Mouse (Mus musculus): ENCODE measurements around the gene Pdlim1.

The Pdlim1 gene

DNA sequence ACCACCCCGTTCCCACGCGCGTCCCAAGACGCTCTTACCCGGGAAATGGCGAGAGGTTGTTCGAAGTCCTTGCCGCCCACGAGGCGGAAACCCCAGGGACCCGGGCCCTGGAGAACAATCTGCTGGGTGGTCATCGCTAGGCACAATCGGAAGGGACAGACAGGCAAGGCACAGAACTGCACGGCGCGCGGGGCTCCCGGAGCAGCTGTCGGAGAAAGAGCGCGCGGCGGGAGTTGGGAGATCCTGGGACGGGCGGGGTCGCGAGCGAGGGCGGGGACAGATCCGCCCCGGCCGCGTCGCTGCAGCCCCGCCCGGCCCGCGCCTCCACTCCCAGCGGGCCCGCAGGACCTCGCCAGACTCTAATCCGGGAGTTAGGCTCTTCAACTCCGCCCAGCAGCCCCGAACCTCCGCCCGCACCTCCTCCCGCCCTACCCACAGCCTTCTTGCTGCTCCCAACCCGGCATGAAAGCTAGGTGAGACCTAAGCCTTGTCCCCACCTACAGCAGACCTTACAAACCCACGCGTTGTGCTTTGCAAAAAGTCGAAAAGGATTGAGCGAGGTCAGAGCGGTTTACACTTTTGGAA, at the start of gene Pdlim1:
TSS of gene Pdlim1 (minus strand) at position 535 of the 585 bp plus-strand sequence.
- DNase-seq (ENCODE audit: low read depth, low spot score), result peak; percentile 71

DNA sequence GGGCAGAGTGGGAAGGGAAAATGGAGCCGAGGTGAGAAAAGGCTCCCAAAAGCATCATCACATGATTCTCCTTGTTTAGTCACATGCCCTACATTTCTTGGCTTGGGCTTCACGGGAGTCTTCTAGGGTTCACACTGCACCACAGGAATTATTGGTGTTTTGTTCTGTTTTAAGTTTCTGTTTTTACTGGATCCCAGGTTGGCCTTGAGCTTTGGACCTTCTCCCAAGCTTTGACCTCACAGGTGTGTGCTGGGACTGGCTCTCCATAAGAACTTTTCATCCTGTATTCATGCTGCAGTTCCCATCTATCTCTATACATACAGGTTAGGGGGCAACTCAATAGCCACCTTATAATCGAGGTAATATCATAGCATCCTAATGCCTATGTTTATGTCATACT, 47.6 kb upstream of the Pdlim1 start:
- DNase-seq (ENCODE audit: low read depth, low spot score), result no peak

DNA sequence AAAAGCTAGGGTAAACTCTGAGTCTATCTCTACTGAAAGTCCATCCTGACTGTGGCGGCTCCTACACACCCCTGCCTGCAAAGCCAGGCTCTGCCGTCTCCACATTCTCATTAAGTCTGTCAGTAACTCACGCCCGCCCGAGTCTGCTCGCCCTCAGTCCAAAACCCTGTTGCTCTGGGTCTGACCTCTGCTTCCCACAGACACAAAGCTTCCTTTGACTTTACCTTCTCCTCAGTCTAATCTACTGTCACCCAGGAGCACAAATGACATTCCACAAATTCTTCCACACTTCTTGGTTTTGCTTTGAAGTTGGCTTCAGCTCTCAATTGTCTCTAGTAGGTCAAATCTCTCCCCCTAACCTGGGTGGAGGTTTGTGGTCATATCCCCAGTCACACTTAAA, 46.9 kb upstream of the Pdlim1 start:
- DNase-seq (ENCODE audit: low read depth, low spot score), result no peak

DNA sequence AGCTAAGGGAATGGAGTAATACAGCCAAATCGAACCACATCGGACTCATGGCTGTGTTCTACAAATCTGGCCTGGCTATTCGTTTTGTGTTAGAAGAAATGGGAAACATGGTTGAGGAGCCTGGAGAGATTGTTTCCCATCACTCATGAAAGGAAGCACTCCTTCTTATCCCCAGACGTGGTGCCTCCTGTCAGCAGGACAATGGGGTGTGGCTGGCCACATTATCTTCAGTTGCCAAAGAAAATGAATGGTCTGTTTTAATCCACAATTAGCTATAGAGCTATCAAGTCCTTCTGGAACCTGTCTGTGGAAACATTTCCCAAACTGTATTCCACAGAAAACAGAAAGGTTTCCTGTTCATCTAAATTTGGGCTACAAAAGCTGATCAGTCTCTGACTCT, 45.4 kb upstream of the Pdlim1 start:
- DNase-seq (ENCODE audit: low read depth, low spot score), result no peak

DNA sequence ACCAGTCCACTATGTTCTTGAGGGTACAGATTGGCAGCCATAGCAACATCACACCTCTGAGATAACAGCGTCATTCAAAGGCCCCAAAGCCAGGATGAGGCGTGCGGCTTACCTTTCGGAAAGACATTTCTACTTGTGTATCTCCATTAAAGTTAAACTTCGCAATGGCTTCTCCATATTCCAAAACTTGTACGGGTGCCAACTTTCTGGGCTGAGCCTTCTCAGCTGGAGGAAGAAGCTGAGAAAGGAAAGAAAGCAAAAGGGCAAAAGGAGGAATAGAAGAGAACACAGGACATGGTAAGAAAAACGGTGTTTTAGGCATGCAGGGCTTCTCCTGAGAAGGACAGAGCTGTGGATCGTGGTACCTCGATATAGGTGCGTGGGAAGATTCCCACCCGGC, 42.6 kb upstream of the Pdlim1 start:
- DNase-seq (ENCODE audit: low read depth, low spot score), result no peak

DNA sequence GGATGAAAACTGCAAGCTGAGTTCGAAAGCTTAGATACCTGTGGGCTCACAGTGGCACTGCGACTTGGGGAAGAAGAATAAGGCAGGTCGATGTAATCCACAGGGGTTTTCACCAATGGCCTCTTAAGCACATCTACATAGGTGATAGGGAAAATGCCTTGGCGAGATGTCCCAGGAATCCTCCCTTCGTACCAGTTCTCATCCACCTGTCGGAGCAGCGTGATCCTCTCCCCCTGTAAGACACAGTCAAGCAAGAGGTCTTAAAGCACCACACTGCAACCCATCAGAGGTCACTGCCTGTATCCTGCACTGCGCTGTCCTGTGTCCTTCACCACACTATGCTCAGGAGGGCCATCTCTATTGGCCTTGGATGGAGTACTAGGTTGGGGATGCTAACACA, 40.0 kb upstream of the Pdlim1 start:
- no peak for DNase-seq (ENCODE audit: low read depth, low spot score)

DNA sequence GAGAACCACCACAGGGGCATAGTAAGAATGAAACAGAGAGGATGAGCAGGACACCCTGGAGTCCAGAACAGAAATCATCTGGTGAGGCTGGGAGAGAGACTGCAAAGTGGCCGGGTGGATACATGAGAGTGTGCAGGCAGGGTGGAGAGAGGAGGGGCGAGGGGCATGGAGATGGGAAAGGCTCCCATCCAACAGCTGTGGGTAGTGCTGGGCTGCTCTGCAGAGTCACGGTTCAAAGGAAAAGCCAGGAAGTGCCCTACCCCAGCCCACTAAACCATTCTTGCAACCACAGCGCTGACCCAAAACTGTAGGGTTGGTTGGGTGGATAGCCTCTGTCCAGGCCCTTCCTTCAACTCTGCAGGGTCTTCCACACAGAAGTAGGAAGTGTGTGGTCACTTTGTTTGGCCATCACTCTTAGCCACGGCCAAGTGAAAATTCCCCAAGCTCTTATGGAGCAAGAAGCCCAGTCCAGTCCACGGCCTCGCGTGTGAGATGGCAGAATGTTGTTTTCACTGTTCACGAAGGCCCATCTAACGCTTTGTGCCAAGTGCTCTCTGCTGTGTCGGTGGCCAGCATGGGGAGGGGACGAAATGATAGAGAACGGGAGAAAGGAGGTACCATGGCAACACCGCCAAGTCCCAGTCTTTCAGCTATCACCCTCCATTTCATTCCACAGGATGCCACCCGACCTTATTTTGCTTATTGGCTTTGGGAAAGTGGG, 38.9 kb upstream of the Pdlim1 start:
- no peak for DNase-seq (ENCODE audit: low read depth, low spot score)

DNA sequence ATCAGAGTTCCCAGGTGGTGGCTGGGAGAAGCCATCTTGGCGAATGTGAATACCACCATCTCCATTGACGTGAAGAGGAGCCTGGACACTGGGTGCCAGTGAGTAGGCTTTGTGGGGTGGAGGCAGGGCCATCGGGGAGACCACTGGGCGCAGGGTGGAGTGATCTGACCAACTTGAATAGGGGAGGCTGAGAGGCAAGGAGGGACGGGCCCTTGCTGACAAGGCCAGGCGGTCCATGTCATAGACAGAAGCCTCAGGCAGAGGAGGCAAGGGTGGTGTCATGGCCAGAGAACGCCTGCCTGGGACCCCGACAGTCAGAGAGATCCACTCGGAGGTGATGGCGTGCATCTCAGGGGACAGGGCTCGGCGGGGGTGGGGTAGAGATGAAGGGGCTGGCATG, 38.3 kb upstream of the Pdlim1 start:
- DNase-seq (ENCODE audit: low read depth, low spot score), result no peak

DNA sequence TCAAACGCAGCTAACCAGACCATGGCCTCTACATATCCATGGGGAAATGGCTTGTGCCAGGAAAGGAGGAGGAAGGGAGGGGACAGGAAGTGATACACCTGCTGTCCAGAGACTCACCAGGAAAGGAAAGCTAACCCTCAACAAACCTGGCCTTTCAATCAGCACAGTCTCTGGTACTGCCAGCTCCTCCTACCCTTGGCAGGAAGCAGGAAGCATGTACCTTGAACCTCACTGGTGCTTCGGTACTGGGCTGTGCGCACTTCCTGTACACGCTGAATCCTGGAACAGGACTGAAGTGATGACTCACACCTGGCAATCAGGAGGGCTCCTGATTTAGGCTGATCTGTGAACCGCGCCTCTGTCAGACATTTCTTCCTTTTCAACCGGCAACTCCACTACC, 35.9 kb upstream of the Pdlim1 start:
- DNase-seq (ENCODE audit: low read depth, low spot score), result peak; percentile 52

DNA sequence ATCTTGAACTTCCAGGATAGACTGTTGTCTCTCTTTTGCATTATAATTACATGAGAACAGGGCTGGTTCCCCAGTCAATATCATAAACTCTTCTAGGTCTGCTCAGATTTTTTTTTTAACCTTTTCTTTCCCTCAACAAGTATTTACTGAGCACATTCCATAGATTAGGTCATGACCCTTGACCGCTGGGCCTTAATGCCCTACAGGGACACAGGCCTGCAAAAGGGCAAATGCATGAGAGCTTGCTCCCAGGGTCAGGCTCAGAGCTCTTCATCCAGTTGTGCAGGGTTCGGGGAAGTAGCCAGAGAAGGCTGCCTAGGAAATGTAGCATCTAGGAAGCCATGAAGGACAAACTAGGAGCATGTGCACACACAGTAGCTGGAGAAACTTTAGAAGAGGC, 35.0 kb upstream of the Pdlim1 start:
- DNase-seq (ENCODE audit: low read depth, low spot score), result no peak

DNA sequence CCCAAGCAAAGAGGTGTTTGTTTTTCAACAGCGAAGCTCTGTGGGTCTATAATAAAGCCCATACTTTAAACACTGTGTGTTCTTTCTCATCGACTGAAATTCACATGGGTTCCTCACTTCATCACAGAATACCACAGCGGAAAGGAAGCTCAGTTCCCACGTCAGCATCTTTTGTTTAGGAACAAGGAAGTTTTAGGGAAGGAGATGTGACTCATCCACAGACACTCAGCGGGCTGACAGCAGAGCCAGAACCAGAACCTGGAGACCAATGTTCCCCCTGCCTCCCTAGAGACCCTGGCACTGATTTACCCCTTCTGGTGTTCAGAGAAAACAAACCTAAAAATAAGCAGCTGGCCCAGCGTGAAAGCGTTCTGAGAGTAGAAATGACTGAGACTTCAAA, 33.8 kb upstream of the Pdlim1 start:
- no peak for DNase-seq (ENCODE audit: low read depth, low spot score)

DNA sequence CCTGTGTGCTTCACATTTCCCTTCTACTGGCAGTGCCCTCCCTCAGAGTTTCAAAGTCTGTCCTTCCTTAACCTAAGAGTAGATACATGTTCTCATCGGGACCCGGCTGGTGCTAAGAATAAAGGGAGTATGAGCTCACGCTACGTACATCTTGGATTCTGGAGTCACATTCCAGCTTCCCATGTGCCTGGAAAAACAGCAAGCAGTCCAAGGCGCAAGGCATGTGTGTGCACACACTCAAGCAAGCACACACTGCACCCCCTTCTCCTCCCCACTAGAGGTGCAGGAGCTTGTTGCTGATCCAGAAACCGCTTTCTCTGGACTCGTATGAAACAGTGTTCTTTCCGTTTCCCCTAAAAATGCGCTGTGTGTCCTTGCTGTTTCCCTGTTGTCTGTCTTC, 31.3 kb upstream of the Pdlim1 start:
- DNase-seq (ENCODE audit: low read depth, low spot score), result no peak

DNA sequence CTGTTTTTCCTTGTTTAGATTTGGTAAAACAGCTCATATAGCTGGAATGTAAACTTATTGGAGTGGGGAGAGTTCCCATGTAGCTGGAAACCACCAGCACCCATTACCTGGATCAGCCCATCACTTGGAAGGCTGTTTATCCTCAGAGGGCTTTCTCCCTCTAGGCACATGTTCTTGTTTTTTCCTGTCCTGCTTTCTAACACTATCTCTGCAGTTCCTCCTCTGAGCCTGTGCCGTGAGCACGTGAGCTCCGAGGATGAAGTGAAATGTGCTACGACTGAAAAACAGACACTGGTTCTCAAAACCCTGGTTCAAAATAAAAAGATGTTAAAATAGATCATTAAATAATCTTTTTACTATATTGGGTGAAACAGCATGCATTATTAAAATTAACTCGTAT, 30.8 kb upstream of the Pdlim1 start:
- DNase-seq (ENCODE audit: low read depth, low spot score), result no peak

DNA sequence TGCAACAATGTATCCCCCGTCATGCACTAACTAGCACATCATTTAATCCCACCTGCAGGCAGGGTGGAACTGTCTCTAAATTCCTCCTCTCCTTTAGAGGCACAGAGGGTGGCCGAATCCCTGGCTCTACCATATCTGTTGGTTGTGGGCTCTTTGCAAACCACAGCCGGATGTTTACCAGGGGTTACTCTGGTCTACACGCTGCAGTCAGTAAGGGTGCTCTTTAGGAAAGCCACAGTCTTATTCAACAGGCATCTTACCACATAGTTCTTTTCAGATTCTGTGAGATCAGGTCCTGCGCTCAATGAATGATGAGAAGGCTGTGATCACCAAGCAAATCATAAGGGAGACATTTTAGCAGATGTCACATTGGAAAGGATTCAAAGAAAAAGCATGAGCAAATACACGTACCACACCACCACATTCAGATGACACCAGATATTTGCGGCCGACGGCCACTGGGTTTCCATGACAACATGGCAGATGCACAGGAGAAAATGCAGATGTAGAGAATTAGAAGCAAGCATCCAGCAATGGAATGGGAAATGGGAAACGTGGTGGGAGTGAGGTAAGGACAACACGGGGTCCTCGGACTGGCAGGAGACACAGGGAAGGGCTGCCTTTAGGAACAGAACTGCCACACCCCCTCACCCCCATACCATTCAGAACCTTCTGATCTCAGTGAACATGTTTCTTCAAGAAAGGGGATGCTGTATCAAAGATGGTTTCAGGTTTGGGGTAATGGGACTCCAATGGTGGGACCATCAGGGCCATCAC, 28.5 kb upstream of the Pdlim1 start:
- DNase-seq (ENCODE audit: low read depth, low spot score), result no peak

DNA sequence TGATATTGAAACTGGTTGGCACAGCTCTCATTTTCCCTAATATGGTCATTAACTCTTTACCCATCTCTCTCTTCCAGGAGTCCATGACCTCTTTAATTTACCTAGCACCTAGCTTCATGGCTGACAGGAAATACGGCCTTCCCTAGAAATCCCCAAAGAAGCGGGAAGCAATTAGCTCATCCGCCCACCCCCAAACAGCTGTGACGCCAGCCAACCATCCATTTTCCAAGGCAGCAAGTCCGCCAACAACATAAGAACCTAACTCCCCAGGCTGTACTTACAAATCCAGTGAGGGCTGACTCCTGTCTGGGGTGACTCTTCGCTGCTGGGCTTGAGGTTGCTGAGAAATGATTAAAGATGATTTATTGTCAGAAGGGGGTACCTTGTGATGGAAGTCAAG, 27.5 kb upstream of the Pdlim1 start:
- DNase-seq (ENCODE audit: low read depth, low spot score), result no peak

DNA sequence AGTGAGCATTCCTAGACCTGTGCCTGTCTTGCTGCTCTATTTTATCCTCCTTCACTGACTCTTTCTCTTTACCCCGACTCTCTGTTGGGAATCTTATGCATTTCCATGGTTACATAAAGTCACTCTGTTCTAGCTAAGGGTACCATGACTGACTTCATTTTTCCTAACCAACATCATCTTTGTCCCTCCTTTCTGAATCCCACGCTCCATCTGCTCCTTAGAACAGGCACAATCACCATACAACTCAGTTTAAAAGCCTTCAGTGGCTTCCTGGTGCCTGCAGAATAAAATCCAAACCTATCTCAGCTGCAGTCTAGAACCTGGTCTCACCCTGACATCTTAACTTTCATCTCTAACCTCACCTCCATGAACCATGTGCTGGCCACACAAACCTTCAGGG, 26.9 kb upstream of the Pdlim1 start:
- DNase-seq (ENCODE audit: low read depth, low spot score), result no peak

DNA sequence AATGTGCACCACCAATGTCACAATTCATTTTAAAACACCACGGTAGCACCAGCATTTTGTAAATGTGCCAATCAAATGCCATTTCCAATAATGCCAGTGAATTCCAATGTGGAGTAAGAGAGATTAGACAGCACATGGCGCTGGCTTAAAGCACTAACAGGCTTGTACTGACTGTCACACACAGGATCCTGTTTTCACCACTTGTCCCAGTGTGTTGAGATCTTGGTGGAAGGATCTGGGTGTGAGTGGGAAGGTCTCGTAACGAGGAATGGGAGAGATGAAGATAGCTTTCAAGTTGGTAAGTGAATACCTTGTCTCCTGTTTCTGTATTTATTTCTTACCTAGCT, 26.1 kb upstream of the Pdlim1 start:
- no peak for DNase-seq (ENCODE audit: low read depth, low spot score)

DNA sequence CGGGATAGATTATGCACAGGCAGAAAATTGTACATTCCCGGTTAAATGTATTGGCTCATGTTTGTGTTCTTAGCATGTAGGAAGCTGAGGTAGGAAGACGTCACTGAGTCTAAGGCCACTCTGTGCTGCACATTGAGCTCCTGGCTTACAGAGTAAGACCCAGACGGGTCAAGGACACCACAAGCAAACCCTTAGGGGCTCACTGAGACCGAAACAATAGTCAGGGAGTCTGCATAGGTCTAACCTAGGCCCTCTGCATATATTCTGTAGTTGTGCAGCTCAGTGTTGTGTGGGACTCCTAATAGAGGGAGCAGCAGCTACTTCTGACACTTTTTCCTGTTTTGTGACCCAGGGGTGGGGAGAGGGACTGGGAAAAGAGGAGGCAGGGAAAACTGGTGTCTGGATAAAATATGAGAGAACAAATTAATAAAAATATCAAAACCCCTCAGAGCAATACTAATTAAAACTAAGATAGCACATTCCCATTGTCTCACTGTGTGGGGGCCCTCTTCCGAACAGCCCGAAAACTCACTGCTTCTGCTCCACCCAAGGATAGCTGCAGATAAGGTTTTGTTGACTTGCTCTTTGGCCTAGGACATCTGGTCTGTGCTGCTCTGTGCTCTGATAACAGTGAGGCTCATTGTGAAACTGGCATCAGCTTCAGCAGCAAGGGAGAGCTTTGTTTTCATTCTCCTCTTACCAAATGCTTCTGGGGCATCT, 25.6 kb upstream of the Pdlim1 start:
- DNase-seq (ENCODE audit: low read depth, low spot score), result no peak

DNA sequence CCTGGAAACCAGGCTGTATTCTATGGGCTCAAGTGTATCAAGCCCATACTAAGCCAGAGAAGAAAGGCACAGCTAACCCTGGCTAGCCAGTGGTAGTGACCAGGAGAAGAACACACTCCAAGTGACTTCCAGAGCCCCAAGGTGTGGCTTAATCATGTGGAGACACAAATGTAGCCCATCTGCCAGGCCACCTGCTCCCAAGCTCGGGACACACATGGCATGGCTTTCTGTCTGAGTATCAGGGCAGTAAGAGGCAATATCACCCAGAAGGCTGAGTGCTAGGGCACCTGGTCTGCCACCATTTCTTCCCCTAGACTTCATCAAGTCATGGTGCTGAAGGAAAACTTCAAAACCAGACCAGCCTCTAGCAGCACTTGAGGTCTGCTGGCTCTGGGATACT, 22.6 kb upstream of the Pdlim1 start:
- no peak for DNase-seq (ENCODE audit: low read depth, low spot score)

DNA sequence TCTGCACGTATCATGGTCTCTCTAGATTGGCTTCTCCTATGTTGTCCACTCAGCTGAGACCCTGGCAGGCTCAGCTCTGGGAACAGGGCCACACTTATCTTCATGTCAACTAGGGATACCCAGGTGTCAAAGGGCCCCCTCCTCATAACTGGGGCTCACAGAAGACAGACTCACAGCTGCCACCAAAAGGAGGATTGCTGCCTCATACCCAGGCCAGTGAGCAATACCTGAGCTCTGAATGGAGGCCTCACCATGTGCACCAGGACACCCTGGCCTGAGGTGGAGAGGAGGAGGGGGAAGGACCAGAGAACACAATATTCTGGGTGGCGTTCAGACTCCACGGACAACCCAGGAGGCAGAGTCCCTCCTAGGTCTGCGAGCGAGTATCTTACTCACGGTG, 22.1 kb upstream of the Pdlim1 start:
- no peak for DNase-seq (ENCODE audit: low read depth, low spot score)

DNA sequence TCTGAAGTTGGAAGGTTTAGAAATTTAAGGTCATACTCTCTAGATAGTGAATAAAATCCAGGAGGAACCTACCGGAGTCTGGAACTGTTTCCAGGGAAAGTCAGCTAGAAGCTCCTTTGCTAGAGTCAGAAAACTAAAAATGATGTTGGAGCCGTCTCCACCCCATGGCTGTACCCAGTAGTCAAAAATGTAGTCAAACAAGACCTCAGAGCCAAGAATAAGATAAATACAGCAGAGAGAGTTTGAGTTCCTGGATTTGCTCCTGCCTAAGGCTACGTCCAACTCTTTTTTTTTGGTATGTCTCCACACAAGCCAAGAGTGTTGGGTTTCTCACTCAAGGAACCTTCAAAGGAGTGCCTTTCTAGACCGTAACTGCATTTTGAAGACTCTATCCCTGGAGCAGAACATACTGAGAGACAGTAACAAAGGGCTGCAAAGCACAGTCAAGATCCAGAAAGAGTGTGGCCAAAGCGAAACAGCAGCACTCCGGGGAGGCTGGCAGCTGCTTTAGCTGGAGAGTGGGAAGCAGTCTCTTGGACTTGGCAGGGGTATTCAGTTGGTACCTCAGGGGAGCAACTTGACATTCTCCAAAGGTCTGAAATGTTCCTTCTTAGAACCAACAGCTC, 18.6 kb upstream of the Pdlim1 start:
- no peak for DNase-seq (ENCODE audit: low read depth, low spot score)

DNA sequence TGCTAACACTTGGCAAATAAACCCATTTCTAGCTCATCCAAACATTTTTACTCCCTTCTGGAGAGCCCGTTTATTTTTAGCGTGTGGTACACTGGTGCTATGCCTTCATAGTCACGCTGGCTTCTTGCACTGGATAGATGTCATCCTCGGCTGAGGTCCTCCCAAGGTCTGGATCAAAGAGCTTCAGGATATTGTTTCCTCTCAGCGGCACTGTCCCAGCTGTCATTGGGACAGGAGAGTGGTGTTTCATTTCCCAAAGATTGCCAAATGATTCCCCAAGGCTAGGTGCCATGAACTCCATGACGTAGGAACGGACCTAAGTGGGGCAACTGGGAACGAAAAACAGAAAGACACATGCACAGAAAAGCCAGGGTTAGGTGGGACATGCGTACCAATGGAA, 16.8 kb upstream of the Pdlim1 start:
- no peak for DNase-seq (ENCODE audit: low read depth, low spot score)

Data from 3T3-L1 (cell line).